Mouse (Mus musculus): Measurements from ENCODE around the gene Prm2. TPM values are rescaled to one million over a fixed set of nuclear protein-coding genes. Genes with fewer than 3 reads are reported as not detected.

The Prm2 gene
- not detected for total RNA-seq (2021)

DNA sequence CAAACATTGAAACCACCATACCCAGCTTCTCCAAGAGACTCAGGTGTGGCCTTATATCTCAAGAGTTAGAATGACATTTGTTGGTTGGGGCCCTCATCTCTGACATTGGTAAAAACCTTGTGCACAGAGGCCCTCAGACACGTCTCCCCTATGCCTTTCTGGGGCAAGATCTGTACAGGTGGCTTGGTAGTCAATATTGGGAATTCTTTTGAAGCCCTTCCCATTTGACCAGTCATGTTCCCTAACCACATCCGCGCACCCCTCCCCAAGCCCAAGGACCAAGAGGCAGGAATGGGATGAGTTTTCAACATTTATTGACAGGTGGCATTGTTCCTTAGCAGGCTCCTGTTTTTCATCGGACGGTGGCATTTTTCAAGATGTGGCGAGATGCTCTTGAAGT, at the start of gene Prm2:
Prm2 (minus strand) TSS at position 101 of the 400 bp plus-strand sequence.
- intact Hi-C loops (cut with DNase I), result no loop called here
- DNase-seq (ENCODE audit: low spot score in 2 of 2), result no peak

DNA sequence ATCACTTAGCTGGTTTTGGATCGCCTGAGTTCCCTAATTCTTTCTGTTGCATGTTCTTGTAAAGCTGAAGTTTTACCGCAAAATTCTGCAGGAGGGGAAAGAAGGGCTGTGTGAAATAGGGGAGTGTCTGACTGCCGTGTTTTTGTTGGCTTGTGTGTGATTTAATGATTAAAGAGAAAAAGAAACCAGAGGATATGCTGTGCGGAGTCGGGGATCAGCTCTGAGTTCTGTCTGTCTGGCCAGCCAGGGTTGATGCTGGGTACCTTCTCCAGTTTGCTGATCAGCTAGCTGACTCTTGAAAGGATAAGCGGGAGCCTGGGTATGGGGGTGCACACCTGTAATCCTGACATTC, 48.4 kb upstream of the Prm2 start:
- intact Hi-C loops (cut with DNase I), result loop anchor here (5.0 kb wide), 1 partner anchor 37 kb away; the partner anchor contains the start of gene Prm1
- DNase-seq (ENCODE audit: low spot score in 2 of 2), result no peak

DNA sequence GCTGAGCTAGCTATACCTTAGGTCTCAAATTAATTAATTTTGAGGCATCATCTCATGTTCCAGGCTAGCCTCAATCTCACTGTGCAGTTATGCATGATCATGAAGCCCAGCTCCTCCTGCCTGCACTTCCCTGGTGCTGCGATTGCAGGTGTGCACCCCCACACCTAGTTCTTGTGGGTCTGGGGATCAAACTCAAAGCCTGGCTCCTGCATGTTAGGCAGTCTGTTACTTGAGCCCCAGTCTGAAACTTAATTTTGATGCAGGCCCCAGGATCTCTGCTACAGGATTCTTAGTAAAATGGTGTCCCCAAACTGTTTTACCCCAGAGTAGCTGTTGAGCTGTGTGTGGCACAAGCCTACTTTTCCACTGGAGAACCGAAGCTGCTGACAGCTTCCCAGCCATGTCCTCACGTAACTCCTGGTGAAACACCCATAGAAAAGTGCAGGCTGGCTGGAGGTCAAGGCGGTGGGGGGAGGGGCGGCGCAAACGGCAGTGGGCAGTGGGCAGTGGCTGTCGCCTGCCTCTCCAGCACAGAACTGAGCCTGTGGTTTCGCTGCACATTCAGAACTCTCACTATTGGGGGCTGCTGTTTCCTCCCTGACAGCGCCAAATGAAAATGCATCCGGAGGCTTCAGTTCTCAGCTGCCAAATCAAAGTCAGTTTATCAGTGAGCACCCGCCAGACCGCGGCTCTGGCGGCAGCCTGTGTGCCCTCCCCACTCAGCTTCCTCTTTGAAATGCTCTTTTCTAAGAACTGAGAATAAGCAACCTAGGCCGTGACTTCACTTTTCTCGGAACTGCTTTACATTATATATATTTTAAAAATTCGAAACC, 47.8 kb upstream of the Prm2 start:
- DNase-seq (ENCODE audit: low spot score in 2 of 2), result no peak
- intact Hi-C loops (cut with DNase I), result loop anchor here (5.0 kb wide), 1 partner anchor 36 kb away; the partner anchor contains the start of gene Prm1

DNA sequence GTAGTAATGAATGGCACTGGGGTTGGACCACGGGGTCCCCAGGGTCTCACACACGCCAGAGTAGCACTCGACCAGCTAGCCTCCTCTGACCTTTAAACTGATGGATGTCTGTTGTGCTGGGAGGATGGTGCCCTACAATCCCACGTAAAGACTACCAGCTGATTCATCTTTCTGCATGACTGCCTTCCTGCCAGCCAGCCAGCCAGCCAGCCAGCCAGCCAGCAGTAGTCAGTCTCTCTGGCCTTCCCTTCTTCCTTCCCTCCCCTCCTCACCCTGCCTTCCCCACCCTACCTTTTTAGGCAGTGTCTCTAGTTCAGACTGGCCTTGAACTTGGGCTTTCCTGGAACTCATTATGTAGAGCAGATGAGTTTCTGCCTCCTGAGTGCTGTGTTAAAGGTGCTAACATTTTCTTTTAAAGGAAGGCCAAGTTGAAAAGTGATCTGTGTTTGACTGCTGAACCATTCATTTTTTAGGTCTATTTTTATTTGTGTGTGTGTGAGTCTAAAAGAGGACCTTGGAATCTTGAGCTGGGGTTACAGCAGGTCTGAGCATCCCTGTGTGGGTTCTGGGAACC, 46.4 kb upstream of the Prm2 start:
- DNase-seq (ENCODE audit: low spot score in 2 of 2), result no peak
- intact Hi-C loops (cut with DNase I), result loop anchor here (5.0 kb wide), 1 partner anchor 35 kb away; the partner anchor contains the start of gene Prm1

DNA sequence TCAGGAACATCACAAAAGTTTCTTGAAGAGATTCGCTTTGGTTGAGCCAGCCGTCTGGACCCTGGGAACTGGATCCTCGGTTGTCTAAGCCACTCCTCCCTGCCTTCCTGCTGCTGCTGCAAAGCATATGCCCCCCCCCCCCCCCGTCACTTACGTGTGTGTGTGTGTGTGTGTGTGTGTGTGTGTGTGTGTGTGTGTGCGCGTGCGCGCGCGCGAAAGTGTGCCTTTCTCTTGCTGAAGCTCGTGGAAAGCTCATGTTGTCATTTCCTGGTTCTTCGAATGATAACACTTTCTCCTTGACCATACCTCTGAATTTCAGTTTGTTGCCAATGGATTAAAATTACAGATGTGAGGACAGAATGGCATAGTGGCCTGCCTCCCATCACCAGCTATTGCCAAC, 44.1 kb upstream of the Prm2 start:
- no peak for DNase-seq (ENCODE audit: low spot score in 2 of 2)
- intact Hi-C loops (cut with DNase I), result loop anchor here (5.0 kb wide), 1 partner anchor 33 kb away; the partner anchor contains the start of gene Prm1

DNA sequence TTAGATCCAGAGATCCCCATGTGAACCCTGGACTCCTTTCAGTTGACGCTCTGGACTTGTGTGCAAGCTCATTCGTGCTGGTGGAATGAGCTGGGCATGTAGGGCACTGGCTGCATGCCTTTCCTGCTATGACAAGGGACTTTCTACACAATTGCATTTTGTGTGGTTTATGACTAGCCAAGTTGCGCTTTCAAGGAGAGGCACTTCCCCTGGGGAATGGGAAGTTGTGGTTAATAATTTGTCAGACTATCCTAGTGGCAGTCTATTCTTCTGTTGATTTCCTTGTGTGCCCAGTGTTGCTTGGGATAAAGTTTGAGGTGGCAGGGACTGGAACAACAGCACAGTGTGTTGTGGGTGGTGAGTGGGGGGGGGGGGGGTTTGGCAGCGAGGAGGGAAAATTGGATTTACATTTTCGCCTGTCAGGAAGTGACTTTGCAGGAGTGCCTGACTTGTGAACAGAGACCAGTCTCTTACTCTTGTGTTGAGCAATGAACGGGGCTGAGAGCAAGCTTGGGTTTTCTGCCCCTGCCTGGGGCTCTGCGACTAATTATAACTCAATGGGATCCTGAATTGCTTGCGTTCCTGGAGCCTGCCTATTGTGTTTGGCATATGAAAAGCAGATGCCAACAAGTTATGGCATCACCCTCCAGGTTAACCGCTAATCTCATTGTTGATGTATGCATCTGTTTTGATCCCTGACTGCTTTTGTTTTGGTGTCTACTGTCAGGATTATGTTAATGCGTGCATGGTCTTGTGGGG, 42.7 kb upstream of the Prm2 start:
- intact Hi-C loops (cut with DNase I), result no loop called here
- DNase-seq (ENCODE audit: low spot score in 2 of 2), result no peak

DNA sequence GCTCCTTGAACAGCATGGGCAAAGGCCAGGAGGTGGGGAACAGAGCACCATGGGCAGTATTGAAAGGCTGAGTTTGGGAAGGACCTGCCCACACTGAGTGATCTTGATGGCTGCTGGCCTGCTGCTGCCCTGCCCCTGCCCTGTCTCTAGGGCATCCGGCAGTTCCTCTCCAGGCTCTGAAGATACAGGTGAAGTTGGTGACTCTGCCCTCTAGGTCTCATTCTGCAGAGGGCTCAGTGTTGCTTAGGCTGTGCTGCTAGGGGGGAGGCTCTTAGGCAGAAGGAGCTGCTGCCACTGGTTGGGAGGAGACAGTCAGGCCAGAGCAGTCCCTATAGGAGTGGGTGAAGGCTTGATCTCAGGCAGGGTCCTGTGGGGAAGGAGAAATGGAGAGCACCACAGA, 42.0 kb upstream of the Prm2 start:
- no peak for DNase-seq (ENCODE audit: low spot score in 2 of 2)
- intact Hi-C loops (cut with DNase I), result no loop called here

DNA sequence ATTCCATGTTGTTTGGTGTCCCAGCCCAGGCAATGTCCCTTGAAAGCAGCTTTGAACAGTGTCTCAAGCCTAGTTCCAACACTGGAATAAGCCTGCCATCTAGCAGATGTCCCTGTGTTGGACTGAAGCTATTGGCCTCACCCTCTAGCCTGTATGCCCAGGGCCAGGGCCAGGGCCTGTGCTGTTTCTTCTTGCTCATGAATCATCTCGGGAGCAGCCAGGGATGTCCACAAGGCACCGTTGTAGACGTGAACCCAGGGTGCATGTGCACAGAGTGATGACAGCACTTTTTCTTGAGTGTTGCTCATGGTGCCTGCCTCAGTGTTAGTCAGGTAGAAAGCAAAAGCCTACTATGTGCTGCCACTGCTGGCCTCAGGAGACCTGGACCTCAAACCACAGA, 41.3 kb upstream of the Prm2 start:
- intact Hi-C loops (cut with DNase I), result no loop called here
- DNase-seq (ENCODE audit: low spot score in 2 of 2), result no peak

DNA sequence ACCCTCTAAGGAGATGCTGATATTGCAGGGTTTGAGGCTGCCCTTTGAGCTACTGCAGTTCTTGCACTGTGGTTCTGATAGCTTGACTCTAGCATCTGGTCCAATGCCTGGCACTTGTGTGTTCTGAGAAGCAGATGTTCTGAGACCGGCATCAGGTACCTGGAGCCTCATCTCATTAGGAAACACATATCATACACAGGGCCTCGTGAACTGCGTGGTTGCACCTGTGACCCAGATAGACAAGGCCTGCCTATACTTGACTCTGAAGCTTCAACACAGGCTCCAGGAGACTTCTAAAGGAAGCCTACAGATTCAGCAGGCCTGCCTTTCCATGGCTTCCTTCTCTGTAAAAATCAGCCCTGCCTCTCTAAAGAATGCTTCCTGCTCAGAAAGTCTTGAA, 40.5 kb upstream of the Prm2 start:
- intact Hi-C loops (cut with DNase I), result no loop called here
- DNase-seq (ENCODE audit: low spot score in 2 of 2), result no peak

DNA sequence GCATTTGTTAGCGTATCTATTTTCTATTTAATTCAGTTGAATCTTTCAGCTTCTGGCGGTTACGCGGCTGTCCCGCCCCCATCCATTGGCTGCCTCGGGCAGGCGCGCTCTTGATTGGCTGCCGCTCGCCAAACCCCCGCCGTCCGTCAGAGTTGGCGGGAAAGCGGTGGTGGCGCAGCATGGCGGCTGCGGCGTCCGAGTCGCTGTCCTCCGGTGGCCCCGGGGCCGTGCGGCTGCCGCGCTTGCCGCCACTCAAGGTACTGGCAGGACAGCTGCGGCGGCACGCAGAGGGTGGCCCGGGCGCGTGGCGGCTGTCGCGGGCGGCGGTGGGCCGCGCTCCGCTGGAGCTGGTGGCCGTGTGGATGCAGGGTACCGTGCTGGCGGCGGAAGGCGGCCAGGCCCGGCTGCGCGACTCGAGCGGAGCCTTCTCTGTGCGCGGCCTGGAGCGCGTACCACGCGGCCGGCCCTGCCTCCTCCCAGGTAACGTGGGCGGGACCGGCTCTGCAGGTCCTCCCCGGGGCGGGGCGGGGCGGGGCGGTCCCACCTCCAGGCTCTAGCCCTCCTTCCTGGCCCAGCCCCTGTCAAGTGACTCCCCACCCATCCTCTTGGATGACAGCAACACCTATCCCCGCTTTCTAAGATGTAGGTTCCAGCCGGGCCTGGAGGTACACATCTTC, 39.1 kb upstream of the Prm2 start, which contains the start of gene Rmi2:
Rmi2 (plus strand) TSS at position 149 of the 677 bp plus-strand sequence.
- intact Hi-C loops (cut with DNase I), result no loop called here

DNA sequence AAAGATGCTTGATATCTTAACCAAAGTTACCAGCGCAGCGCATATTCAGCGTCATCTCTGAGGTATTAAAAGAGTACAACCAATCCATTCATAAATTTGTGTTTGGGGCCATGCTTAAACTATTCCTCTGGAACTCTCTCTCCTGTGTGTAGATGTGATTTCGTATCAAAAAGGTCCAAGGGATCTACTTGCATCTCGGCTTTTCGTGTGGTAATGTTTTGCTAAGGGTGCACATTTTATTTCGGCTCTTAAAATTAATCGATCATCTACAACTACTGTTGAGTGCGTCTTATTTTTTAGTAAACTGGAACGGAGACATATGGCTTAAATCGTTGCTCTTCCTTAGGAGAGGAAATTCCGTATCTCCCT, 38.6 kb upstream of the Prm2 start:
- intact Hi-C loops (cut with DNase I), result no loop called here
- no peak for DNase-seq (ENCODE audit: low spot score in 2 of 2)

More for the DNA sequence above, 39.1 kb upstream of the Prm2 start, which contains the start of gene Rmi2:
- peak; percentile 83 to 85 for DNase-seq (ENCODE audit: low spot score in 2 of 2)

DNA sequence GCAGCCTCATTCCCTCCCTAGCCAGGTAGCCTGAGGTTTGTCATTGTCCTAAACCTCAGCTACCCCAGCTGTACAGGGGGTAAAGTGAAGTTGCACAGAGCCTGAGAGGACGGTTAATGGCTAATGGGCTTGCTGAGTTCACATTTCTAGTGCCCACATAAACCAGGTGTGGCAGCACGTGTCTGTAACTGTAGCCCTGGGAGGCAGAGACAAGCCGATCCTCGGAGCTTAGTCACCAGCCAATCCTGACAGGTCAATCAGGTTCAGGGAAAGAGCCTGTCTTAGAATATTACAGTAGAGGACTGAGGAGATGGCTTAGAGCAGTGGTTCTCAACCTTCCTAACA, 32.5 kb upstream of the Prm2 start:
- intact Hi-C loops (cut with DNase I), result no loop called here
- DNase-seq (ENCODE audit: low spot score in 2 of 2), result no peak

DNA sequence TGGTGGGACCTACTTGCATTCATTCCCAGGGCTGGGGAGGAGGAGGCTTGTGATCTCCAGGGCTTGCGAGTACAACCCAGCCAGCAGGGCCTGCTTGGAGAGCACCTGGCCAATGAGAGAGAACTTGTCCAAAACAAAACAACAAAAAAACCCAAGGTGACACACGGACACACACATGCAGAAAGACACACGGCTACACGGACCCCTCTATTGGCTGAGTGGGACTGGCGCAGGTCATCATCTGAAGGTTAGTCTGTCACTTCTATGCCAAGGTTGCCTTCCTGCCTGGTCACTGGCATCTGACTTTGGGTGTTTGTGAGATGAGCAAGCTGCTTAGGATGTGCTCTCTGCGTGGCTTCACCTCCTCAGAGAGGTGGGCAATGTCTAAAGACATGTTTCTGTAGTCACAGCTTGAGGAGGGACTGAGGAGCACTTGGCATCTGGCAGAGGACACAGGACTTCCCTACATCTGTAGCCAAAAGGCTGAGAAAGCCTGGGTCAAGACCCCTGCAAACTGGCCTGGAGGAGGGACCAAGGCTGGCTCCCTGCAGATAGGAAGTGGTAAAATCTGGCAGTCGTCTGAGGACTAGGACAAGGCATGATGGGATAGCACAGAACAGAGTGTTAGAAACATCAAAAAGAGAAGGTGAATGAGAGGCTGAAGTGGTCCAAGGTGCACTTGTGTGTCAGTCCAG, 32.0 kb upstream of the Prm2 start:
- DNase-seq (ENCODE audit: low spot score in 2 of 2), result no peak
- intact Hi-C loops (cut with DNase I), result no loop called here

DNA sequence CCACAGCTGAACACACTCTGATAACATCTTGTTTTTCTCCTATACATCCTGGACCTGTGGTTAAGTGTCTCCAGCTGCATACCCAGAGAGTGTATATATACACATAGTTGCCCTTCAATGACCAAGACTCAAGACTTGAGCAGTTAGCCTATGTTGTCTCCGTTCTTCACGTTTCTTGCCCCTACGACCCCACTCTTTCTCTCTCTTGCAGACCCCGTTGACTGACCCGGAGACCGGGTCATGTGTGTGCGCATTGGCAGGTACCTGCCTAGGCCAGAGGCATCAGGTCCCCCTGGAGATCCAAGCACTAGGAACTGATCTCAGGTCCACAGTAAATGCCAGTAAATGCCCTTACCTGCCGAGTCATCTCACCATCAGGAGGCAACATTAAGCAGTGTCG, 31.3 kb upstream of the Prm2 start:
- no peak for DNase-seq (ENCODE audit: low spot score in 2 of 2)
- intact Hi-C loops (cut with DNase I), result no loop called here

DNA sequence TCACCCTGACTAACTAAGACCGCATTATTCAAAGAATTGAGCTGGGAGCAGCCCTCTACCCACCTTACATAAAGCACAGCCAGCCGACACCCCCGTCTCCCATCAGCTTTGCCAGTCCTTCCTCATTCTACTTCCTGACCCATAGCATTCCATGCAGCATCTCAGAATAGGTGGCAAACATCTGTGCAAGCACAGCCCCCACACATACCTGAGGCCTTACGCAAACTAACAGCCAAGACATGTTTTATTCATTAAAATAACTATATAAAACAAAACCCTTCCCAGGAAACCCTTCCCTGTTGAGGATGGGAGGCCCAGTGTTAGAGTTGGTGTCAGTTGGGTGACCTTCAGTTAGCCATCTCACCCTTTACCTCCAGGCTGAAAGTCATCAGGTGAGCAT, 29.9 kb upstream of the Prm2 start:
- intact Hi-C loops (cut with DNase I), result no loop called here
- no peak for DNase-seq (ENCODE audit: low spot score in 2 of 2)

DNA sequence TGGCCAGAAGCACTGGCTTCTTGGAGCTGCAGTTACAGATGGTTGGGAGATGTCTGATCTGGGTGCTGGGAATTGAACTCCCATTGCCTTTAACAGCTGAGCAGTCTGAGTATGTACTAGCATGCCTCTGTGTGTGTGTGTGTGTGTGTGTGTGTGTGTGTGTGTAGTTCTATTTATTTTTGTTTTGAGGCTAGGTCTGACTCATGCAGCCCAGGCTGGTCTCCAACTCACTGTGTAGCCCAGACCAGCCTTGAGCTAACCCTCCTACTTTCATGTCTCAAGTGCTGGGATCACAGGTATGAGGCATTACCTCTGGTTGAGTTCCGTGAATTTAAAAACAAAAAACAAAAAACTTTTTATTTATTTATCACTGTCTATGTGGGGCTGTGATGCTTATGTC, 28.6 kb upstream of the Prm2 start:
- intact Hi-C loops (cut with DNase I), result no loop called here
- no peak for DNase-seq (ENCODE audit: low spot score in 2 of 2)

DNA sequence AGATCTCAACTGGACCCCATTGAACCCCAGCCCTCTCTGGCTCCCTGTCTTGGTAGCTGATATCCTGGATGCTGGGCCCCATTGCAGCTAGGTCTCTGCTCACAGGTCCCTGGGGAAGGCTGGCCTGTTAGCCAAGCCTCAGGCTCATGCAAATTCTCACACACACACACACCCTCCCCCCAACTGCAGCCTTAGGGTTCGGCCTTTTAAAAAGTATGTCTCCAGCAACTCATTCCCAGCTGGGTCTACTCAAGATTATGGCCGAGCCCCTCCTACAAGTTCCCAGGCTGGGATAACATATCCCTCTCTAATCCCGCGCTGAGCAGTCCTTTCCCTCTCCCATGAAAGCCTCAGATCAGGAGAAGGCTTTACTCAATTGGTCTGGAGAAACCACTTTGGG, 25.5 kb upstream of the Prm2 start:
- no peak for DNase-seq (ENCODE audit: low spot score in 2 of 2)
- intact Hi-C loops (cut with DNase I), result no loop called here

DNA sequence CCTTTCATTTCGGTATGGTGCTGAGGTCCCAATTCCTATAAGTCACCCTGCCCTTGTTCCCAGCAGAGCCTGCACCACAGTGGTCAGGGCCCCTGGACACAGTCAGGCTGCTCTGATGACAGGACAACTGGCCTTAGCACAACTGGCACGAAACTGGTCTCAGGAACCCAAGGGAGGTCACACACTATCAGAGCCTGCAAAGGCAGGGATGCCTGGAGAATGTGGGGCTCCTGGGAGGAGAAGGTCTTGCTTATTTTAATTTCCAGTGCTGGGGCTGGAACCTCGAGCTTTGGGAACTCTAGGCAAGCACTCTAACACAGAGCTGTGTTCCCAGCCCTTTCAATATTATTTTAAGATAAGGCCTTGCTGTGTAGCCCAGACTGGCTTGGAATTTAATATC, 24.0 kb upstream of the Prm2 start:
- DNase-seq (ENCODE audit: low spot score in 2 of 2), result no peak
- intact Hi-C loops (cut with DNase I), result no loop called here

DNA sequence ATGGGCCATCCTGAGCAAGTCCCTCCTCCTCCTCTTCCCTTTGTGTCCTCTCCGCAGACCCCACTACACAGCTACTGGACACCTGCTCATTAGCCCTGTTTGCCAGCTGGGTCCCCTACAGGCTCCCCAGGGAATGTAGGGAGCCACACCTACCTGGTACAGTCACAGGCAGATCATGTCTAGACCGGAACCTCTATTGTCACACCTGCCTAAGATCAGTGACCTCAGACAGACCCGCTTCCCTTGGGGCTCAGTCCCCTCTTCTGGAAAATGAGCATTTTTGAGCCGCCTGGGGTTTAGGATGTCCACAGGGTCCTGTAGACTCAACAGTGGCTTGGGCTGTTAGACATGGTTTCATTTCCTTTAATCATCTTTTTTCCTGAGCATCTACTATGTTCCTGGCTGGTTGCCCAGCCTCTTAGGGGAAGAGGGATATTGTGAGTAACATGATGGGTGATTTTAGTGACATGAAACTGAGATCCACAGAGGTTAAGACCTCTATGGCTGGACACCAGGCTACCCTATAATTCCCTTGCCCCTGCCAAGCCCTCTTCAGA, 22.7 kb upstream of the Prm2 start:
- intact Hi-C loops (cut with DNase I), result no loop called here
- no peak for DNase-seq (ENCODE audit: low spot score in 2 of 2)

Data from left cerebral cortex, postnatal 36 days (tissue).